Mouse (Mus musculus): ENCODE results near the gene Kiss1. TPM values are rescaled to one million over a fixed set of nuclear protein-coding genes. Genes with fewer than 3 reads are reported as not detected.
"Not testable (repeated sequence)": the region's sequence is repeated elsewhere in the genome, so short reads cannot be mapped to it uniquely, and the experiment has no call there.

The Kiss1 gene
- polyA plus RNA-seq, 1 experiment from 2014 or later, result not detected

- no peak overlapping the region for H3K4me3 ChIP-seq
- ATAC-seq (ENCODE audit: low FRiP score, low read depth), result no peak
- WGBS, result 52% methylated on average over 5 of the region's 5 CpGs
- peaks cover 18% of the 10 kb centered on the region; the same call in 1 of the 2 replicates for H3K4me1 ChIP-seq
- H3K36me3 ChIP-seq, result no peaks in the 10 kb centered on the region
- 0 out of 2 replicates have a peak, but pooled peaks cover 1% of the 10 kb centered on the region for H3K9me3 ChIP-seq
- H3K27me3 ChIP-seq, result peaks cover 29% of the 10 kb centered on the region
- no peak overlapping the region for H3K9ac ChIP-seq (replicated peaks)
- H3K4me2 ChIP-seq (replicated peaks), result no peak overlapping the region
- no peak overlapping the region for H3K27ac ChIP-seq (replicated peaks)
Observed at GRCm38 (mm10) chr1:133323333-133323732, 1.7 kb downstream of the Kiss1 start.

DNA sequence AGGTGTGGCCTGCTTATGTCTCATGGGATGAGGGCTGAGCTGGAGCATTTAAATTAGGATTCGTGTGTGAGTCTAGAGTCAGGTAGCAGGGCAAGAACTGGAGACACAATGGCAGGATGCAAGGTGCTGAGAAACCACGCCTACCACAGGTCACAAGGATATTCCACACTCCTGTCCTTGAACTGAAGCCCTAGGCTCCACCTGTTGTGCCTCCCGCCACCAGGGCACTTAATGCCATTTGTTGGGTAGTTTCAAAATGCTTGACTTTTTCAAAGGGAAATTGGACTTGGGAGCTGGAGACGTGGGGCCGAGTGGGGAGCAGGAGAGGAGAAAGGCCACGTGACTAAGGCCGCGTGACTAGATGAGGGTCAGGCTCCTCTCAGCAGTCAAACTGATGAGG, 4.3 kb downstream of the Kiss1 start:
- Histone ChIP-seq H3K27ac (replicated peaks) (no peak overlapping the region), H3K9me3 (no peaks in the 10 kb centered on the region), H3K36me3 (no peaks in the 10 kb centered on the region), H3K4me1 (peaks cover 36% of the 10 kb centered on the region), H3K9ac (replicated peaks) (no peak overlapping the region), H3K4me2 (replicated peaks) (no peak overlapping the region), H3K4me3 (no peak overlapping the region), H3K27me3 (peaks cover 46% of the 10 kb centered on the region)
- 82% methylated on average over 8 of the region's 8 CpGs for WGBS
- no peak for ATAC-seq (ENCODE audit: low FRiP score, low read depth)

- H3K9me3 ChIP-seq, result no peaks in the 10 kb centered on the region
- WGBS, result 53% methylated on average over 5 of the region's 5 CpGs
- peaks cover 39% of the 10 kb centered on the region for H3K4me1 ChIP-seq
- no peak for ATAC-seq (ENCODE audit: low FRiP score, low read depth)
- peaks cover 46% of the 10 kb centered on the region for H3K27me3 ChIP-seq
- no peak overlapping the region for H3K4me2 ChIP-seq (replicated peaks)
- no peak overlapping the region for H3K4me3 ChIP-seq
- H3K9ac ChIP-seq (replicated peaks), result no peak overlapping the region
- no peaks in the 10 kb centered on the region for H3K36me3 ChIP-seq
- H3K27ac ChIP-seq (replicated peaks), result no peak overlapping the region
Observed at GRCm38 (mm10) chr1:133327094-133327493, 5.4 kb downstream of the Kiss1 start.

DNA sequence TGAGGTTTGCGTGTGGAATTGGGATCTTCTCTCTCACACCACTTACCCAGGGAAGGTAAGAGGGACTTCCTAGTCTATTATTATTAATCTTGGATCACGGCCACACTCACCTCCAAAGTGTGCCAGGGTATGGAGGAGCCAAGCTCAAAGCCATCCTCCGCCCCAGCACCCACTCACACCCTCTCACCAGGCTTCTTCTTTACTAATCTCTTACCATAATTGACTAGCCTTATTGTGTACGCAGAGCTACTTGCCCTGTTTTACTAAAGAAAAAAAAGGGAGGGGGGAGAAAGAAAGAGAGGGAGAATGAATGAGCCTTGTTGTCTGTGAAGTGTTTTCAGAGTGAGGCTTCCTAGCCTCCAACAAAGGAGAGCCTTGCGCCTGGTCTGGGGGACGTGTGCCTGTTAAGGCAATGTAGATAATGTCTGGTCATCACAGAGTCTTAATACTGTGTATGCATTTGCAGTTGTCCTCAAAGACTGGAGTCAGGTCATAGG, 6.7 kb downstream of the Kiss1 start:
- no peaks in the 10 kb centered on the region for H3K36me3 ChIP-seq
- H3K27me3 ChIP-seq, result peaks cover 49% of the 10 kb centered on the region
- H3K27ac ChIP-seq (replicated peaks), result no peak overlapping the region
- H3K4me2 ChIP-seq (replicated peaks), result no peak overlapping the region
- no peak overlapping the region for H3K9ac ChIP-seq (replicated peaks)
- H3K4me3 ChIP-seq, result no peak overlapping the region
- peaks cover 35% of the 10 kb centered on the region for H3K4me1 ChIP-seq
- 0 out of 2 replicates have a peak, but pooled peaks have one; percentile 48 for ATAC-seq (ENCODE audit: low FRiP score, low read depth)
- H3K9me3 ChIP-seq, result peaks cover 2% of the 10 kb centered on the region; the same call in 1 of the 2 replicates
- 56% methylated on average over 6 of the region's 6 CpGs for WGBS

GRCm38 (mm10) chr1:133328896-133329637, 7.4 kb downstream of the Kiss1 start:
- peak overlapping the region; percentile 59 for H3K9ac ChIP-seq (replicated peaks)
- peak overlapping the region; percentile 68 for H3K4me2 ChIP-seq (replicated peaks)
- 6% methylated on average over 34 of the region's 34 CpGs for WGBS
- H3K27ac ChIP-seq (replicated peaks), result no peak overlapping the region
- peaks cover 31% of the 10 kb centered on the region for H3K4me1 ChIP-seq
- H3K9me3 ChIP-seq, result peaks cover 4% of the 10 kb centered on the region; the same call in 1 of the 2 replicates
- no peaks in the 10 kb centered on the region for H3K36me3 ChIP-seq
- peak overlapping the region; percentile 34 for H3K4me3 ChIP-seq
- H3K27me3 ChIP-seq, result peaks cover 49% of the 10 kb centered on the region
- ATAC-seq (ENCODE audit: low FRiP score, low read depth), result peak; percentile 44; the same call in 1 of the 2 replicates

GRCm38 (mm10) chr1:133329638-133329964, 7.9 kb downstream of the Kiss1 start:
- Histone ChIP-seq H3K27ac (replicated peaks) (no peak overlapping the region), H3K4me3 (peak overlapping the region; percentile 34), H3K27me3 (peaks cover 49% of the 10 kb centered on the region), H3K9me3 (peaks cover 4% of the 10 kb centered on the region; the same call in 1 of the 2 replicates), H3K4me2 (replicated peaks) (peak overlapping the region; percentile 68), H3K4me1 (peaks cover 31% of the 10 kb centered on the region), H3K9ac (replicated peaks) (peak overlapping the region; percentile 59), H3K36me3 (no peaks in the 10 kb centered on the region)
- 24% methylated on average over 7 of the region's 7 CpGs for WGBS
- no peak for ATAC-seq (ENCODE audit: low FRiP score, low read depth)

- Histone ChIP-seq H3K4me2 (replicated peaks) (0 out of 2 replicates have a peak overlapping the region, but pooled peaks have one; percentile 2), H3K9me3 (peaks cover 4% of the 10 kb centered on the region; the same call in 1 of the 2 replicates), H3K27ac (replicated peaks) (peak overlapping the region; percentile 8), H3K27me3 (peaks cover 43% of the 10 kb centered on the region), H3K9ac (replicated peaks) (no peak overlapping the region), H3K4me1 (peaks cover 29% of the 10 kb centered on the region), H3K4me3 (no peak overlapping the region), H3K36me3 (no peaks in the 10 kb centered on the region)
- peak; percentile 61 for ATAC-seq (ENCODE audit: low FRiP score, low read depth)
- WGBS, result 35% methylated on average over 3 of the region's 3 CpGs
Observed at GRCm38 (mm10) chr1:133331142-133331541, 9.5 kb downstream of the Kiss1 start.

- Histone ChIP-seq H3K4me2 (replicated peaks) (no peak overlapping the region), H3K9ac (replicated peaks) (no peak overlapping the region), H3K4me3 (no peak overlapping the region), H3K9me3 (peaks cover 4% of the 10 kb centered on the region; the same call in 1 of the 2 replicates), H3K27ac (replicated peaks) (no peak overlapping the region), H3K27me3 (peaks cover 34% of the 10 kb centered on the region), H3K4me1 (peaks cover 29% of the 10 kb centered on the region), H3K36me3 (no peaks in the 10 kb centered on the region)
- no peak for ATAC-seq (ENCODE audit: low FRiP score, low read depth)
- 92% methylated on average over 11 of the region's 11 CpGs for WGBS
Observed at GRCm38 (mm10) chr1:133332656-133333430, 11.2 kb downstream of the Kiss1 start.

DNA sequence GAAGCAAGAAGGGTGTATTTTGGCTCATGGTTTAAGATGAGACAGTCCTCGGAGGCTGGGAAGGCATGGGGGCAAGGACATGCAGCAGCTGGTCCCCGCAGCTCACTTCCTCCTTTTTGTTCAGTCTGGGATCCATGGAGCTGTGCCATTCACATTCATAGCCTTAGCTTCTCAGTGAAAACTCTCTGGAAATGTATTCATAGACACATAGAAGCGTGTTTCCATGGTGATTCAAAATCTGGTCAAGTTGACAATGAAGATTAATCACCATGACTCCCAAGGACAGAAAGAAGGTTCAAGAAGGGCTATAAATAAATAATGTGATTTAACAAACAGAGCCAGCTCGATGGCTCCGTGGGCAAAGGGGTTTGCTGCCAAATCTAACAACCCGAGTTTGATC, 12.3 kb downstream of the Kiss1 start:
- H3K4me1 ChIP-seq, result peaks cover 19% of the 10 kb centered on the region
- no peak overlapping the region for H3K4me3 ChIP-seq
- WGBS, result 35% methylated on average over 6 of the region's 6 CpGs
- no peak overlapping the region for H3K4me2 ChIP-seq (replicated peaks)
- H3K27me3 ChIP-seq, result peaks cover 23% of the 10 kb centered on the region
- peaks cover 4% of the 10 kb centered on the region; the same call in 1 of the 2 replicates for H3K9me3 ChIP-seq
- ATAC-seq (ENCODE audit: low FRiP score, low read depth), result no peak
- H3K9ac ChIP-seq (replicated peaks), result no peak overlapping the region
- no peaks in the 10 kb centered on the region for H3K36me3 ChIP-seq
- no peak overlapping the region for H3K27ac ChIP-seq (replicated peaks)

- not testable (repeated sequence) for H3K36me3 ChIP-seq; ATAC-seq (ENCODE audit: low FRiP score, low read depth); H3K4me1 ChIP-seq; H3K9me3 ChIP-seq; H3K9ac ChIP-seq (replicated peaks); H3K27me3 ChIP-seq; H3K4me2 ChIP-seq (replicated peaks); H3K27ac ChIP-seq (replicated peaks); H3K4me3 ChIP-seq
- 57% methylated on average over 1 of the region's 1 CpGs for WGBS
Observed at GRCm38 (mm10) chr1:133340403-133340802, 18.7 kb downstream of the Kiss1 start.

GRCm38 (mm10) chr1:133344357-133344756, 22.7 kb downstream of the Kiss1 start:
- H3K9ac ChIP-seq (replicated peaks), result no peak overlapping the region
- no peak overlapping the region for H3K27ac ChIP-seq (replicated peaks)
- ATAC-seq (ENCODE audit: low FRiP score, low read depth), result no peak
- peaks cover 3% of the 10 kb centered on the region; the same call in 1 of the 2 replicates for H3K27me3 ChIP-seq
- no peak overlapping the region for H3K4me2 ChIP-seq (replicated peaks)
- H3K4me1 ChIP-seq, result no peaks in the 10 kb centered on the region
- H3K4me3 ChIP-seq, result no peak overlapping the region
- H3K9me3 ChIP-seq, result no peaks in the 10 kb centered on the region
- no peaks in the 10 kb centered on the region for H3K36me3 ChIP-seq
- 91% methylated on average over 2 of the region's 2 CpGs for WGBS

DNA sequence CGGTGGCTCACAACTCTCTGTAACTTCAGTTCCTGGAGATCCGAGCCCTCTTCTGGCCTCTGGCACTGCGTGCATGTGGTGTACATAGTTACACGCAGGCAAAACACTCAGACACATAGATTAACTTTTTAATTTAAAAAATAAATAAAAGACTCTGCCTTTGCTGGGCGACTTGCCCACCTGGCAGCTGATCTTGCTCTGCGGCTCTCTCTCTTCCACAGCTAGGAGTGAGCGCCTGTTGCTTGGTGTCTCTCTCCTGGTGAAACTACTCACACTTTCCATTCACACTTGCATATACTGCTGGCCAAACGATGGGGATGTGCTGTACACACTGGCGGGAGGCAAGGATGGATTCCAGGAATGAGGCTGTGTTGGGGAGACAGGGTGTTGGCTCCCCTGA, 24.9 kb downstream of the Kiss1 start:
- no peaks in the 10 kb centered on the region for H3K9me3 ChIP-seq
- H3K36me3 ChIP-seq, result no peaks in the 10 kb centered on the region
- no peak overlapping the region for H3K9ac ChIP-seq (replicated peaks)
- no peak overlapping the region for H3K4me2 ChIP-seq (replicated peaks)
- no peaks in the 10 kb centered on the region for H3K4me1 ChIP-seq
- H3K4me3 ChIP-seq, result no peak overlapping the region
- no peak for ATAC-seq (ENCODE audit: low FRiP score, low read depth)
- 81% methylated on average over 9 of the region's 9 CpGs for WGBS
- no peak overlapping the region for H3K27ac ChIP-seq (replicated peaks)
- peaks cover 3% of the 10 kb centered on the region; the same call in 1 of the 2 replicates for H3K27me3 ChIP-seq

Measured in midbrain, embryonic 12.5 days (tissue).